Mouse (Mus musculus) telencephalon, adult 2 months (tissue): ENCODE results near the gene Rrnad1.
"Not testable (repeated sequence)": the region's sequence is repeated elsewhere in the genome, so short reads cannot be mapped to it uniquely, and the experiment has no call there.

ENCODE experiments used
- DNase-seq: peaks from one replicate; pipeline ENCODE4 v3.0.0-alpha.2; 2011; ENCODE audit warnings: low read depth, low spot score

Rrnad1 gene

GRCm38 (mm10) chr3:87918551-87918950 lies 12.0 kb downstream of the Rrnad1 start:
- no peak for DNase-seq

- no peak for DNase-seq
These were observed 13.5 kb downstream of the Rrnad1 start for GRCm38 (mm10) chr3:87916990-87917389.

- DNase-seq = no peak
These were observed 16.6 kb downstream of the Rrnad1 start for GRCm38 (mm10) chr3:87913891-87914290.

- no peak for DNase-seq
These were observed 17.0 kb downstream of the Rrnad1 start for GRCm38 (mm10) chr3:87913491-87913890.

GRCm38 (mm10) chr3:87910573-87911141 lies 19.9 kb downstream of the Rrnad1 start:
- no peak for DNase-seq

DNA sequence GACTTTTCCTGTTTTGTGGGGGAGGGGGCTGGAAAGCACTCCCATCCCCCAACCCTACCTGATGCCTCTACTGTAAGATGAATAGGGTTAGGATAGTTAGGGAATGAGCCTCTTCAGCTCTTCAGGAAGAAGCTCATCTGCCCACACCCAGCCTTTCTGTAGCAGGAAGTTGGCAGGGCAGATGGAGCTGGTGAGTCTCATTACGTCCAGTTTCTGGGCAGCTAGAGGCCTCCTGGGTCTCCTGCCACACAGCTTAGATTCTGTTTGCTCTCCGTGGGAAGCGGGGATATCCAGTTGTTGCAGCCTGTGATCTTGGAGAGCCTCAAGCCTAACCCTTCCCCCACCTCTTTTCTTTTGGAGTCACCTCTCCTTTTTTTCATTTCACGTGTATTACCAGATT lies 20.6 kb downstream of the Rrnad1 start:
- DNase-seq = no peak

DNA sequence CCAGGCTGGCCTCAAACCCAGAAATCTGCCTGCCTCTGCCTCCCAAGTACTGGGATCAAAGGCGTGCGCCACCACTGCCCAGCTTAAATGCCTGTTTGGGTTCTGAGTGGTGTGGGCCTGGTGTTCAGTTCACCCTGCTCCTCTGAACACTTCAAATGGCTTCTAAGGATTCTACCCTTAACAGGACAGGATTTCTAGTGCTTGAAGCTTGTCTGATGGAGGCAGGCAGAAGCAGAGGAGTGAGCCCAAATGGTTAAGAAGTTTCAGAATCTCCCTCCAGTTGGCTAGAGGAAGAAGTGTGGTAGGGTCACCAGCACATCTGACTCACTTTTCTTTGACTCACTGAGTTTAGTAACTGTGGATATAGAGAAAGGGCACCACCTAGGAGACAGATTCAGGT lies 21.1 kb downstream of the Rrnad1 start:
- no peak for DNase-seq

DNA sequence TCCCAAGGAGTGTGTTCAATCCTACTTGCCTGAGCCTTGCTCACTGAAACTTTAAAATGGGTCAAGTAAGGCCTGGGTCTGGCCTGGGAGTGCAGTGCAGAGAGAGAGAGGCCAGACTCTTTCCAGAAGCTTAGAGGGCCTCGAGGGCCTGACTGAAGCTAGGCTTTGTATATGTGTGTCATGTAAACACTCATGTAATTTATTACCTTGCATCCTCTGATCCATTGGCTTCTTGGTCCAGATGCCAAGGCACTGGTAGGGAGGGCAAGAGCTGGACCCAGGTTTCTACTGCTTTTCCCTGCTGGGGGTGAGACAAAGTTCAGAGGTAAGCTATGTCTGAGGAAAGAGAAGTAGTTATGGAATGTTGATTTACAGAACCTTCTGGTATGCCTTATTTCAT lies 22.6 kb downstream of the Rrnad1 start:
- DNase-seq = no peak

DNA sequence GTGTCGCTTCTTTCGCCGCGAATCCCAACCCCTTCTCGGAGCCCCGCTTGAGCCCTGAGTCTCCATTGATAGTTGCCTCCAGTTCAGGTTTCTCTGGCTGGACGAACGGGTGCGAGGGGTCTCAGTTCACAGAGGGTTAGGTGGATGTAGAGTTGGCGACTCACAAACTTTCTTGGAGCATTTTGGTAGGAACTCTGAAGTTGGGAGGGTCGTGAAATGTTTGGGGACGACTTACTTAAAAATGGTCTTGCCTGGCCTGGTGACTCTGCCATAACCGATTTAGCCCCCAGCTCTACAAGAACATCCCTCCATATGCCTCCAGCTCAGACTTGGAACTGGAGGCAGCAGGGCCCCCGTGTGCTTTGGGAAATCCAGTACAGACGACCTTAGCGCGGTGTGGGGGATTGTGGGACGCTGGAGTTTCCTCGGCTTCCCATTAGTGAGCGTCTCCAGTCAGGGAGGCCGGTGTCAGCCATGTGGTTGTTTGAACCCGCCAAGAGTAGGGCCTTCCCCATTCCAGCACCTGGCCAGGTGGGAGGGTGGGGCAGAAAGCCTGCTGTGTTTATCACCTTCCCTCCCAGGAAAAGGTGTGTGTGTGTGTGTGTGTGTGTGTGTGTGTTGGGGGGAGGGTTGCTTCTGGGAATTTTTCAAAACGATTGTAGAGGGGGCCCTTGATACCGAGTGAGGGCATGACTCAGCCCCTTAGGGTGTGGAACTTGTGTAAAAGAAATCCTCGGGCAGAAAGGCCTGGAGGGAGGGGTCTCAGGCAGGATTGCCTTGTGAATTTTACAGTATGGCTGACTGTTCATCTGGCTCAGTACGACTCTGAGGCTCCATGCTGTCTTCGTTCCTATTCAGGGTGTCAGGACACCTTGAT lies 23.3 kb downstream of the Rrnad1 start:
- no peak for DNase-seq

DNA sequence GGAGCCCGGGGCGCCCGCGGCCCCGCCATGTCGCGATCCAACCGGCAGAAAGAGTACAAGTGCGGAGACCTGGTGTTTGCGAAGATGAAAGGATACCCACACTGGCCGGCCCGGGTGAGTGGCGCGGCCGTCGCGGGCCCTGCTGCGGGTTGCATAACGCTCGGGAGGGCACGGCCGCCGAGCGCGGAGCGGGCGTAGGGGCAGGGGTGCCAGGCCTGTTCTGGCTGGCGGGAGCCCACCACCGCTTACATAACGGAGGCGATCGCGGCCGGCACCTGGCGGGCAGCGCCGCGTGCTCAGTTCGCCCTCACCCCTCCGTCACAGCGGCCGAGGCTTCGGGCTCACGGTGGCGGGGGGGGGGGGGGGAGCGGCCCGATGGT lies 23.9 kb downstream of the Rrnad1 start:
- DNase-seq = no peak

DNA sequence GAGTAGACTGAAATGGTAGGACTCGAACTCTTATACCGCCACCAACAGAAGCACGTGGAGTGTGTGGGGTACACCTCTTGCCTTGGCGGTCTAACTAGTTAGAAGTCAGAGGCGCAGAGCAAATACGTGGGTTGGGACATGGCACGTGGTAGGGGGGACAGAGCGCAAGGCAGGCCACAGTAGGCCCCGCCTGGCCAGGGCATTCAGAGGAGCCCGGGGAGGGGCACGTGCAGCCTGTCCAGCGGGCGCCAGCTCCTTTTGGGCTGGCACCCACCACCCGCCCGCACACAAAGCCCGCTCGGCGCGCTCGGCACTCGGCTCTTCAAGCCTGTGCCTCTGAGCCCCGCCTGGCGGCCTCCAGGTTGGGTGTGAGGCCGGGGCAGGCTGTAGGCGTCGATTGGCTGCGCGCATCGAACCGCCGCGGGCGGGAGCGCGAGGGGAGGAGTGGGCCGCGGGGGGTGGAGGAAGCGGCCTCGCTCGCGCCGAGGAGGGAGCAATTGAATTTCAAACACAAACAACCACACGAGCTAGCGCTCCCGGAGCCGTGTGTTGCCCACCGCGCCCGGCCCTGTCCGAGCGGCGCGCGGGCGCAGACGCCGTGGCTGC lies 24.5 kb downstream of the Rrnad1 start, which contains the start of gene Hdgf:
TSS of gene Hdgf (plus strand) at position 442 of the 606 bp plus-strand sequence.
- DNase-seq = peak; percentile 93

DNA sequence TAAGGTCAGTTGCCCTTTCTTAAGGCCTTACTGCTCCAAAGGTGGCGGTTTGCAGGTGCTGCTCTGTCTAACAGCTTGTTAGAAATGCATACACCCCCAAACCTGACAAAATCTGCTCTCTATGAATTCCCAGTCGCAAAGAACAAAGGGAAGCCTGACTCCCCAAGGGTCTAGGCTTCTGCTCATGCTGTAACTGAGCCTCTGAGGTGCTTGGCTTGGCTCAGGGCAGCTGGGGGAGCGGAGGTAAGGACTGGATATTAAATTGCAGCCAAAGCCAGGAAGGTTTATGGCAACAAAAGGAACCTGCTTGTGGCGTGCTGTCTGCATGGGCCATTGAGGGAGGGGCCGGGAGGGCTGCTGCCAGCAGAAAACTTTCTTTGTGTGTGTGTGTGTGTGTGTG lies 26.7 kb downstream of the Rrnad1 start:
- no peak for DNase-seq

DNA sequence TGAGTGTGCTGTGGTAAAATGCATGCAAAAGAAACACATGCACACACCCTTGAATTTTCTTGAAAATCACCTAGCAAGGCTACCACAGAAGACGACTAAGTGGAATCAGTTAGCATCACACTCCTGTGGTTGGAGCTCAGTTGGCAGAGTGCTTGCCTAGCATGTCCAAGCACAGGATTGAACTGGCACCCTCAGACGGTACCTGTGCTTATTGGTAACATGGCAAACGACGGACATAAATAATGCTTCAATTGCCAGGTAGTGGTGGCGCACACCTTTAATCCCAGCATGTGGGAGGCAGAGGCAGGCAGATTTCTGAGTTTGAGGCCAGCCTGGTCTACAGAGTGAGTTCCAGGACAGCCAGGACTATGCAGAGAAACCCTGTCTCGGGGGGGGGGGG lies 28.6 kb downstream of the Rrnad1 start:
- DNase-seq = not testable (repeated sequence)

DNA sequence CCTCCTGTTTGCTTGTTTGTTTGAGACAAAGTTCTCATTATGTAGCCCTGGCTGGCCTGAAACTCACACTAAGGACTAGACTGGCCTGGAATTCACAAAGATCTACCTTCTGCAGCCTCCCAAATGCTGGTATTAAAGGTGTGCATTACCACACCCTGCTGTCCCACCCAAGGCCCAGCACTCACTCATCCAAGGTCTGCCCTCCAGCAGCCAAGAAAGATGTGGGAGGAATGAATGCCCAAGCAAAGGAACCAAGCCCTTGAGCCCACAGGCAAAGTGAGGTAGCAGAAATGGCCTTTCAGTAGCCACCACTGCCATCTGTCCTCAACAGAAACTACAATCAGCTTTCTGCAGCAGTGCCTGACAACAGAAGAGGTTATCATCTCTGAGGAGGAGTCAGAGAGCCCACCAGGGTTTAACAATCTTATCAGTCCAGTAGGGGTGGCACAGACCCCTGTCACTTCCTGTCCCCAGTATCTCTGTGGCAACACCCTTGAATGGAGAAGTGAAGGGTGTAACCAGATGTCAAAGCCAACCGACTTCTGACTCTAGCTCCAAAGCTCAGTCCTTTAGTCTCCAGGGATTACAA lies 29.4 kb downstream of the Rrnad1 start:
- no peak for DNase-seq

GRCm38 (mm10) chr3:87899776-87900175 lies 30.7 kb downstream of the Rrnad1 start:
- no peak for DNase-seq

DNA sequence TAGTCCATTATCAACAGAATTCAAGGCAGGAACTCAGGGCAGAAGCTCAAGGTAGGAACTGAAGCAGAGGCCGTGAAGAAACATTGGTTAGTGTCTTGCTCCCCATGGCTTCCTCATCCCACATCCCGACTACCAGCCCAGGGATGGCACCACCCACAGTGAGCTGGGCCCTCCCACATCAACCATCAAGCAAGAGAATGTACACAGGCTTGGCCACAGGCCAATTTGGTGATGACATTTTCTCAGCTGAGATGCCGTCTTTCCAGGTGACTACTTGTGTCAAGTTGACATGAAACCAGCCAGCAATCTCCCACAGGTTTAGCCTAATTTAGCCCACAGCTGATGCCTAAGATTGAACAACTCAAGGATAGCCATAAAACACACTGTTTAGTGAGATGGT lies 31.3 kb downstream of the Rrnad1 start:
- no peak for DNase-seq

- DNase-seq = no peak
These were observed 37.1 kb downstream of the Rrnad1 start for GRCm38 (mm10) chr3:87893367-87893905.

DNA sequence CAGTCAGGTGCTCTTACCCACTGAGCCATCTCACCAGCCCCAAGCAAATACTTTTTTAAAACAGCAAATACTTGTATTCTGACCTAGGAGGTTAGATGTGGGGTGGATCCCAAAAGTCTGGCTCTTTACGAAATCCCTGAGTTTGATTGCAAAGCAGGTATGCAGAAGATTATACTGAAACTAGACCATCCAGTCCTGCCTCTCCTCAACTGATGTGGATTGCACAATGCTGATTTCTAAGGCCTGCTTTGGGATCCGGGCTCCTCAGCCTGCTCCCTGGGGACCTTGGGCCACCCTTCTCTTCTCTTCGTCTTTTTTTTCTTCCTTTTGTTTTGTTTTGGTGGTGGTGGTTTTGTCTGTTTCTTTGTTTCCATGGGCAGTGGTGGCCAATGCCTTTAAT lies 39.0 kb downstream of the Rrnad1 start:
- DNase-seq = no peak

DNA sequence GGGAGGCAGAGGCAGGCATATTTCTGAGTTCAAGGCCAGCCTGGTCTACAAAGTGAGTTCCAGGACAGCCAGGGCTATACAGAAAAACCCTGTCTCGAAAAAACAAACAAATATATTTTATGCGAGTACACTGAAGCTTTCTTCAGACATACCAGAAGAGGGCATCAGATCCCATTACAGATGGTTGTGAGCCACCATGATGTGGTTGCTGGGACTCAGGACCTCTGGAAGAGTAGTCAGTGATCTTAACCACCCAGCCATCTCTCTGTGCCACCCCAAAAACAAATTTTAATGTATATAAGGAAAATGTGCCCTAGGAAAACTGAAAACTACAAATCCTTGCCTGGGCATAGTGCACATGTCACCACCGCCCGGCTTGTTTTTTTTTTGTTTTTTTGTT lies 43.1 kb downstream of the Rrnad1 start:
- not testable (repeated sequence) for DNase-seq

DNA sequence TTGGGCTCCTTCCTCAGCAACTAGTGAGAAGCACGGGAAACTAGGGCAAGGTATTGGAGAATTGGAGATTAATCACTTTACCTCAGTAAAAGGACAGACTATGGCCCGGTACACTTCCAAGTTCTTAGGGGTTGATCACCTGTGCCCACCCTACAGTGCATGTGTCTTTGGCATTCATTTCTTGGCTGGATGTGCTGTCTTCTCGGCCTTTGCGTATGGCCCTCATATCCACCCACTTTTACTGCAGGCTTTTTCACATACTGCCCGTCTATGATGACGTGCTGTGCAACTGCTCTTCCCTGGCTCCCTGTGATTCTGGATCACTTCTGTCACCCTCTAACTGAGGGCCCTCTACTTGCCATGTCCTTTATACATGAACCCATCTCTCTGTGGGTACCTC lies 44.1 kb downstream of the Rrnad1 start:
- no peak for DNase-seq

DNA sequence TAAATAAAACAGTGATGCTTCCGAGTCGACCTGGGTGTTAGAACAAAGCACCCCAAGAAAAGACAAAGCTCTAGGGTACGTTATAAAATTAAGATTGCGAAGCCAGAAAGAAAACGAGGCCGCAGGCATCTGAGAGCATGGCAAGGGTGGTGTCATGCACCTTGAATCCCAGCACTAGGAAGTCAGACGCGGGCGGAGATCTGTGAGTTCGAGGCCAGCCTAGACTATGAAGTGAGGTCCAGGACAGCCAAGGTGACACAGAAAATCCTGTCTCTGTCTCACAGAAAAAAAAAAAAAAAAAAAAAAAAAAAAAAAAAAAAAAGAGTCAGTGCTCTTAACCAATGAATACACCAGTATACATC lies 44.5 kb downstream of the Rrnad1 start:
- DNase-seq = no peak

GRCm38 (mm10) chr3:87885281-87886003 lies 45.1 kb downstream of the Rrnad1 start, which contains the start of gene Prcc:
TSS of gene Prcc (minus strand) at chr3:87885608.
- DNase-seq = peak; percentile 100
